Mouse (Mus musculus) myocyte (in vitro differentiated cells): ENCODE data around the gene D230025D16Rik. TPM values are rescaled to one million over a fixed set of nuclear protein-coding genes. Genes with fewer than 3 reads are reported as not detected.
"Not testable (repeated sequence)": the region's sequence is repeated elsewhere in the genome, so short reads cannot be mapped to it uniquely, and the experiment has no call there.

Experiments used
- H3K27me3 ChIP-seq: one replicate; pipeline ENCODE4 v1.6.1; 2011; ENCODE audit not compliant: control insufficient read depth, insufficient read depth, insufficient read length
- H3K36me3 ChIP-seq: one replicate; pipeline ENCODE4 v1.6.1; 2011; ENCODE audit not compliant: control insufficient read depth, insufficient read depth
- H3K4me2 ChIP-seq: one replicate; pipeline ENCODE4 v1.6.1; 2011; ENCODE audit warnings: low read depth, control low read depth
- H3K4me3 ChIP-seq: one replicate; pipeline ENCODE4 v1.5.1; 2011; ENCODE audit warnings: mild to moderate bottlenecking, control low read depth, moderate library complexity
- H3K79me2 ChIP-seq: one replicate; pipeline ENCODE4 v1.6.1; 2011; ENCODE audit not compliant: control insufficient read depth, insufficient read depth
- H3ac ChIP-seq: one replicate; pipeline ENCODE4 v1.6.1; 2011; ENCODE audit not compliant: control insufficient read depth, insufficient read length
- CEBPB ChIP-seq: IDR thresholded peaks from 2 replicates; pipeline ENCODE4 v1.6.1; 2011; ENCODE audit warnings: mild to moderate bottlenecking, moderate library complexity; ENCODE audit not compliant: poor library complexity, insufficient read depth, severe bottlenecking
- E2F4 ChIP-seq: IDR thresholded peaks from one replicate; pipeline ENCODE4 v1.6.1; 2011; ENCODE audit warnings: mild to moderate bottlenecking, control low read depth, moderate library complexity; ENCODE audit not compliant: insufficient read depth
- MAX ChIP-seq: IDR thresholded peaks from one replicate; pipeline ENCODE4 v1.6.1; 2011; ENCODE audit warnings: low read depth, mild to moderate bottlenecking, control low read depth
- MYOD1 ChIP-seq, 3 experiments: IDR thresholded peaks; one replicate each; pipeline ENCODE4 v1.6.1; 2011; ENCODE audit warnings: control low read depth in 2 of 3, low read depth in 2 of 3, mild to moderate bottlenecking in 2 of 3, moderate library complexity in 1 of 3; ENCODE audit not compliant: insufficient read length in 2 of 3, control insufficient read depth in 1 of 3
- MYOG ChIP-seq, 3 experiments: IDR thresholded peaks; one replicate each; pipeline ENCODE4 v1.6.1; 2011; ENCODE audit warnings: control low read depth in 2 of 3, low read depth in 2 of 3, mild to moderate bottlenecking in 2 of 3; ENCODE audit not compliant: insufficient read length in 2 of 3, control insufficient read depth in 1 of 3, insufficient read depth in 1 of 3
- POLR2A ChIP-seq: IDR thresholded peaks from one replicate; pipeline ENCODE4 v1.6.1; 2011; ENCODE audit warnings: low read depth, mild to moderate bottlenecking, control low read depth, moderate library complexity; ENCODE audit not compliant: insufficient read length
- POLR2AphosphoS2 ChIP-seq: IDR thresholded peaks from one replicate; pipeline ENCODE4 v1.6.1; 2011; ENCODE audit warnings: low read depth, control low read depth; ENCODE audit not compliant: insufficient read length
- REST ChIP-seq: IDR thresholded peaks from one replicate; pipeline ENCODE4 v1.6.1; 2011; ENCODE audit warnings: mild to moderate bottlenecking, control low read depth, moderate library complexity; ENCODE audit not compliant: insufficient read depth, insufficient read length
- SRF ChIP-seq: IDR thresholded peaks from one replicate; pipeline ENCODE4 v1.6.1; 2011; ENCODE audit warnings: low read depth; ENCODE audit not compliant: control insufficient read depth, insufficient read length
- TCF12 ChIP-seq: IDR thresholded peaks from one replicate; pipeline ENCODE4 v1.6.1; 2011; ENCODE audit warnings: mild to moderate bottlenecking, control low read depth; ENCODE audit not compliant: poor library complexity, insufficient read depth, severe bottlenecking
- TCF3 ChIP-seq: IDR thresholded peaks from one replicate; pipeline ENCODE4 v1.6.1; 2011; ENCODE audit warnings: low read depth, control low read depth; ENCODE audit not compliant: insufficient read length
- USF1 ChIP-seq: IDR thresholded peaks from one replicate; pipeline ENCODE4 v1.6.1; 2011; ENCODE audit warnings: low read depth, mild to moderate bottlenecking, control low read depth, moderate library complexity
- polyA plus RNA-seq: library from polyadenylated mRNA; unstranded; fragments of >200 nt; fragmentation: generic; extraction: Trizol; gene quantifications from one replicate; pipeline ENCODE4 v1.2.1, GENCODE M21; 2012; ENCODE audit warnings: missing spikeins

D230025D16Rik gene
- polyA plus RNA-seq, 1 experiment: 16.6 TPM

GRCm38 (mm10) chr8:105290554-105291314, 65.8 kb downstream of the D230025D16Rik start:
- TF ChIP-seq CEBPB (no peak), REST (peak; percentile 95), MAX (no peak)
- H3K4me2 ChIP-seq: peak overlapping the region; percentile 93
- H3K4me3 ChIP-seq: peak overlapping the region; percentile 35
- H3K36me3 ChIP-seq: no peaks in the 10 kb centered on the region
- H3ac ChIP-seq: no peak overlapping the region
- H3K79me2 ChIP-seq: peaks cover 23% of the 10 kb centered on the region
- no peaks in the 10 kb centered on the region for H3K27me3 ChIP-seq

- H3ac ChIP-seq, H3K27me3 ChIP-seq, H3K36me3 ChIP-seq, H3K4me3 ChIP-seq, H3K4me2 ChIP-seq: not testable (repeated sequence)
- peaks cover 18% of the 10 kb centered on the region for H3K79me2 ChIP-seq
Measured at GRCm38 (mm10) chr8:105291364-105291763, 66.4 kb downstream of the D230025D16Rik start.

- not testable (repeated sequence) for H3ac ChIP-seq, H3K4me2 ChIP-seq, H3K36me3 ChIP-seq, H3K27me3 ChIP-seq, H3K4me3 ChIP-seq
- H3K79me2 ChIP-seq: peaks cover 14% of the 10 kb centered on the region
Measured at GRCm38 (mm10) chr8:105291802-105292201, 66.9 kb downstream of the D230025D16Rik start.

GRCm38 (mm10) chr8:105292471-105292870, 67.5 kb downstream of the D230025D16Rik start:
- H3K36me3 ChIP-seq: no peaks in the 10 kb centered on the region
- no peak overlapping the region for H3K4me3 ChIP-seq
- peaks cover 16% of the 10 kb centered on the region for H3K79me2 ChIP-seq
- no peak overlapping the region for H3ac ChIP-seq
- TF ChIP-seq E2F4: no peak
- TF ChIP-seq MYOG (IDR thresholded peaks at IDR 0.05; ENCODE audit: control insufficient read depth in 1 of 3, insufficient read depth in 1 of 3, insufficient read length in 2 of 3, low read depth in 2 of 3): no peak
- no peak for TF ChIP-seq TCF12
- no peak for TF ChIP-seq POLR2A
- no peak for TF ChIP-seq REST
- peak overlapping the region; percentile 21 for H3K4me2 ChIP-seq
- H3K27me3 ChIP-seq: no peaks in the 10 kb centered on the region

GRCm38 (mm10) chr8:105293405-105293804, 68.5 kb downstream of the D230025D16Rik start:
- H3K36me3 ChIP-seq: no peaks in the 10 kb centered on the region
- peak overlapping the region; percentile 95 for H3K4me2 ChIP-seq
- no peak overlapping the region for H3K4me3 ChIP-seq
- H3ac ChIP-seq: no peak overlapping the region
- no peaks in the 10 kb centered on the region for H3K27me3 ChIP-seq
- H3K79me2 ChIP-seq: peaks cover 13% of the 10 kb centered on the region
- no peak for TF ChIP-seq USF1
- no peak for TF ChIP-seq MYOD1 (IDR thresholded peaks at IDR 0.05; ENCODE audit: control insufficient read depth in 1 of 3, insufficient read length in 2 of 3, low read depth in 2 of 3)
- no peak for TF ChIP-seq POLR2AphosphoS2
- TF ChIP-seq CEBPB: no peak
- TF ChIP-seq POLR2A: no peak
- no peak for TF ChIP-seq TCF3

GRCm38 (mm10) chr8:105294776-105295175, 69.8 kb downstream of the D230025D16Rik start:
- TF ChIP-seq MYOG (IDR thresholded peaks at IDR 0.05; ENCODE audit: control insufficient read depth in 1 of 3, insufficient read depth in 1 of 3, insufficient read length in 2 of 3, low read depth in 2 of 3) (no peak), MAX (no peak), CEBPB (no peak), MYOD1 (IDR thresholded peaks at IDR 0.05; ENCODE audit: control insufficient read depth in 1 of 3, insufficient read length in 2 of 3, low read depth in 2 of 3) (no peak), TCF3 (no peak), SRF (no peak), E2F4 (no peak), POLR2A (no peak), TCF12 (no peak), USF1 (no peak), POLR2AphosphoS2 (no peak), REST (no peak)
- H3K79me2 ChIP-seq: peaks cover 23% of the 10 kb centered on the region
- peak overlapping the region; percentile 95 for H3K4me2 ChIP-seq
- no peaks in the 10 kb centered on the region for H3K27me3 ChIP-seq
- peaks cover 7% of the 10 kb centered on the region for H3K36me3 ChIP-seq
- peak overlapping the region; percentile 93 for H3K4me3 ChIP-seq
- H3ac ChIP-seq: no peak overlapping the region
